Mouse (Mus musculus) ES-Bruce4 (cell line): Measurements from ENCODE around the gene Cntn6.

Source experiments
- CTCF ChIP-seq: IDR thresholded peaks from one replicate; pipeline ENCODE4 v1.8.1; 2011; ENCODE audit warnings: low read depth, low read length
- EP300 ChIP-seq: IDR thresholded peaks from 2 replicates; pipeline ENCODE4 v1.6.1; 2011; ENCODE audit warnings: low read depth, low read length; ENCODE audit not compliant: insufficient read depth
- POLR2A ChIP-seq: IDR thresholded peaks from one replicate; pipeline ENCODE4 v1.8.1; 2011; ENCODE audit warnings: low read length; ENCODE audit not compliant: insufficient read depth

DNA sequence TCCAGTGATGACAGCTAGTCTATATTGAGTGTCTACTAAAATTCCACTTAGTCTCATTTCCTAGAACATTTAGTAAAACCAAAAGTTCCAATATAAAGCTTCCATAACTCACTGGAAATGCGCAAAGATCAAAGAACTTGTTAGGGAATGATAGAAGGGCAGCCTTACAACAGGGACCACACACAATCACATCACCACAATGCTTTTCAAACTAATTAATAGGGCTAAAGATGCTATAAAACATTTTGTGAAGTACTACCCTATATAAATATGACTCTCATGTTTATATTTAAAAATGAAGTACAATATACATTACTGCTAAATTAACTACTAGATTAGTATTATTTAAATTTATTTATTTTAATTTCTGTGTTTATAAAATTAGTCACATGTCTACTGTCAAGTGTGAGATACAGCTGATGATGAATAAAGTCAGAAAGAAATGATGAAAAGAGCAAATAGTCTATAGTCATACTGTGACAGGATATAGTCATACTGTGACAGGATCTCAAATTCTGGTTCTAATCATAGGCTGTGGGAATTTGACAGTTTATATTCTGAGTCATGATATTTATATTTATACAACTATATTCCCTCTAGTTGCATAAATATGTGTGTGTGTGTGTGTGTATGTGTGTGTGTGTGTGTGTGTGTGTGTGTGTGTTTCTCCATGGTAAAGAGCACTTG lies 187.4 kb downstream of the Cntn6 start:
- no peak for TF ChIP-seq POLR2A
- TF ChIP-seq CTCF, result no peak
- TF ChIP-seq EP300, result no peak
